In genomic region chr10:64588116-64588515, GRCm38 (mm10) we compare ENCODE assay signal across 11 mouse cellular contexts.
A peak's percentile ranks its signal among the peaks of the same experiment; 100 is the strongest.
DNase-seq lines count a peak whose midpoint lies in the region; ATAC-seq and TF ChIP-seq lines count a peak whose summit lies in the region.
"Had no signal": no experiment of that assay in that cellular context is flagged by ENCODE, and none has a peak within 500 bp of the region (broad histone marks: within the 10 kb centered on the region; RNA-seq: fewer than 3 reads in every experiment).

No protein-coding gene starts in this region.

- no peak overlapping the region for H3K4me3 ChIP-seq in forebrain, embryonic 14.5 days (ENCODE audit: low read depth, low read length)
- no peak overlapping the region for H3K4me3 ChIP-seq in forebrain, embryonic 13.5 days
- H3K4me3 ChIP-seq in left cerebral cortex, adult 2 months: no peak overlapping the region
- H3K4me3 ChIP-seq in intestine, postnatal 0 days (ENCODE audit: low read depth, low read length): no peak overlapping the region

- H3K9ac ChIP-seq in forebrain, embryonic 14.5 days (ENCODE audit: low read length): no peak overlapping the region
- no peak overlapping the region for H3K9ac ChIP-seq in forebrain, embryonic 13.5 days
- H3K9ac ChIP-seq in intestine, postnatal 0 days (ENCODE audit: low read depth, low read length): no peak overlapping the region

- peak; percentile 57 for DNase-seq in forebrain, embryonic 14.5 days (ENCODE audit: low spot score)
- peak; percentile 5 to 6 for DNase-seq in frontal cortex, postnatal 10 days (ENCODE audit: low spot score in 2 of 2)
- DNase-seq in left cerebral cortex, adult 2 months (ENCODE audit: extremely low spot score in 1 of 2, low spot score in 2 of 2): peak; percentile 26 to 51
- DNase-seq in right cerebral cortex, postnatal 25 days: peak; percentile 63
- no peak for DNase-seq in urinary bladder, postnatal 10 days (ENCODE audit: low spot score)
- DNase-seq in gastrocnemius, adult 8-10 months (ENCODE audit: low spot score in 2 of 2): no peak
- DNase-seq: heart, adult 18-20 months; thymus, postnatal 25 days had no signal

- H3K27me3 ChIP-seq in forebrain, embryonic 14.5 days (replicated peaks; ENCODE audit: control insufficient read depth, insufficient read depth, low read length): no peaks in the 10 kb centered on the region
- H3K27me3 ChIP-seq in forebrain, embryonic 13.5 days: no peaks in the 10 kb centered on the region
- no peaks in the 10 kb centered on the region for H3K27me3 ChIP-seq in intestine, postnatal 0 days (replicated peaks; ENCODE audit: control insufficient read depth, insufficient read depth, low read length)

- H3K4me2 ChIP-seq in forebrain, embryonic 14.5 days (ENCODE audit: low read length): no peak overlapping the region
- no peak overlapping the region for H3K4me2 ChIP-seq in forebrain, embryonic 13.5 days
- no peak overlapping the region for H3K4me2 ChIP-seq in intestine, postnatal 0 days (replicated peaks; ENCODE audit: low read depth)

- 49% methylated on average over 2 of the region's 2 CpGs for WGBS in forebrain, embryonic 14.5 days
- 77% methylated on average over 2 of the region's 2 CpGs for WGBS in forebrain, embryonic 13.5 days
- WGBS in intestine, postnatal 0 days: 77% methylated on average over 2 of the region's 2 CpGs

- no peaks in the 10 kb centered on the region for H3K4me1 ChIP-seq in forebrain, embryonic 14.5 days (ENCODE audit: control insufficient read depth, insufficient read depth, low read length)
- no peaks in the 10 kb centered on the region for H3K4me1 ChIP-seq in forebrain, embryonic 13.5 days
- H3K4me1 ChIP-seq in intestine, postnatal 0 days (replicated peaks; ENCODE audit: control insufficient read depth, insufficient read depth, low read length): no peaks in the 10 kb centered on the region

- H3K36me3 ChIP-seq in forebrain, embryonic 14.5 days (ENCODE audit: control insufficient read depth, insufficient read depth, low read length): no peaks in the 10 kb centered on the region
- H3K36me3 ChIP-seq in forebrain, embryonic 13.5 days (ENCODE audit: poor library complexity, severe bottlenecking): no peaks in the 10 kb centered on the region
- no peaks in the 10 kb centered on the region for H3K36me3 ChIP-seq in intestine, postnatal 0 days (ENCODE audit: control insufficient read depth, insufficient read depth)

- H3K27ac ChIP-seq in forebrain, embryonic 14.5 days (ENCODE audit: low read depth, low read length): no peak overlapping the region
- no peak overlapping the region for H3K27ac ChIP-seq in forebrain, embryonic 13.5 days
- no peak overlapping the region for H3K27ac ChIP-seq in left cerebral cortex, adult 2 months
- H3K27ac ChIP-seq in intestine, postnatal 0 days (ENCODE audit: low read depth, low read length): no peak overlapping the region

- ATAC-seq in forebrain, embryonic 14.5 days: no peak; the same call in 1 of the 2 replicates
- ATAC-seq in forebrain, embryonic 13.5 days: no peak
- ATAC-seq in intestine, postnatal 0 days: no peak
- ATAC-seq: intestine, embryonic 16.5 days had no signal

- no peak for TF ChIP-seq CTCF in left cerebral cortex, adult 2 months (IDR thresholded peaks at IDR 0.05)
- no peak for TF ChIP-seq CTCF in intestine, postnatal 0 days (IDR thresholded peaks at IDR 0.05; ENCODE audit: low read depth)

- H3K9me3 ChIP-seq in forebrain, embryonic 14.5 days (replicated peaks; ENCODE audit: control insufficient read depth, low read length): no peaks in the 10 kb centered on the region
- no peaks in the 10 kb centered on the region for H3K9me3 ChIP-seq in forebrain, embryonic 13.5 days (replicated peaks)
- H3K9me3 ChIP-seq in intestine, postnatal 0 days (ENCODE audit: control insufficient read depth): no peaks in the 10 kb centered on the region

- intact Hi-C loops in left cerebral cortex, adult 2 months (cut with DNase I): loop anchor here (10.0 kb wide), 1 partner anchor 503 kb away; no protein-coding TSS in a partner anchor

Comparison
In these comparisons a context has a peak if more than half of its experiments do, and no peak if none do; other contexts are left out.
1. DNase-seq: peak in forebrain, embryonic 14.5 days (single experiment), frontal cortex, postnatal 10 days (2 of 2), left cerebral cortex, adult 2 months (2 of 2) and right cerebral cortex, postnatal 25 days (single experiment); none in urinary bladder, postnatal 10 days (single experiment) and gastrocnemius, adult 8-10 months (0 of 2).